Mouse (Mus musculus): ENCODE results near the gene Map2k4. TPM values are rescaled to one million over a fixed set of nuclear protein-coding genes. Genes with fewer than 3 reads are reported as not detected.

The Map2k4 gene
- total RNA-seq, 2 experiments from 2014 or later: 55.4 to 59.2 TPM

- no peak for DNase-seq (ENCODE audit: low spot score in 2 of 2)
Observed at GRCm38 (mm10) chr11:65776906-65777611, 11.0 kb downstream of the Map2k4 start.

GRCm38 (mm10) chr11:65773946-65774656, 14.0 kb downstream of the Map2k4 start:
- no peak for DNase-seq (ENCODE audit: low spot score in 2 of 2)

GRCm38 (mm10) chr11:65773535-65773934, 14.6 kb downstream of the Map2k4 start:
- DNase-seq (ENCODE audit: low spot score in 2 of 2): no peak

GRCm38 (mm10) chr11:65771546-65771945, 16.6 kb downstream of the Map2k4 start:
- no peak for DNase-seq (ENCODE audit: low spot score in 2 of 2)

- no peak for DNase-seq (ENCODE audit: low spot score in 2 of 2)
Observed at GRCm38 (mm10) chr11:65769990-65770389, 18.1 kb downstream of the Map2k4 start.

- DNase-seq (ENCODE audit: low spot score in 2 of 2): no peak
Observed at GRCm38 (mm10) chr11:65768445-65768844, 19.7 kb downstream of the Map2k4 start.

- DNase-seq (ENCODE audit: low spot score in 2 of 2): no peak
Observed at GRCm38 (mm10) chr11:65760912-65761311, 27.2 kb downstream of the Map2k4 start.

- no peak for DNase-seq (ENCODE audit: low spot score in 2 of 2)
Observed at GRCm38 (mm10) chr11:65759350-65759749, 28.7 kb downstream of the Map2k4 start.

- no peak for DNase-seq (ENCODE audit: low spot score in 2 of 2)
Observed at GRCm38 (mm10) chr11:65754161-65754560, 33.9 kb downstream of the Map2k4 start.

- DNase-seq (ENCODE audit: low spot score in 2 of 2): no peak
Observed at GRCm38 (mm10) chr11:65753593-65753992, 34.5 kb downstream of the Map2k4 start.

- no peak for DNase-seq (ENCODE audit: low spot score in 2 of 2)
Observed at GRCm38 (mm10) chr11:65750546-65750945, 37.6 kb downstream of the Map2k4 start.

GRCm38 (mm10) chr11:65747433-65747832, 40.7 kb downstream of the Map2k4 start:
- DNase-seq (ENCODE audit: low spot score in 2 of 2): no peak

- DNase-seq (ENCODE audit: low spot score in 2 of 2): no peak
Observed at GRCm38 (mm10) chr11:65745707-65746333, 42.3 kb downstream of the Map2k4 start.

GRCm38 (mm10) chr11:65743866-65744265, 44.2 kb downstream of the Map2k4 start:
- no peak for DNase-seq (ENCODE audit: low spot score in 2 of 2)

- no peak for DNase-seq (ENCODE audit: low spot score in 2 of 2)
Observed at GRCm38 (mm10) chr11:65740811-65741210, 47.3 kb downstream of the Map2k4 start.

GRCm38 (mm10) chr11:65740390-65740789, 47.7 kb downstream of the Map2k4 start:
- DNase-seq (ENCODE audit: low spot score in 2 of 2): no peak

- no peak for DNase-seq (ENCODE audit: low spot score in 2 of 2)
Observed at GRCm38 (mm10) chr11:65739880-65740279, 48.2 kb downstream of the Map2k4 start.

GRCm38 (mm10) chr11:65734656-65735055, 53.4 kb downstream of the Map2k4 start:
- no peak for DNase-seq (ENCODE audit: low spot score in 2 of 2)

- DNase-seq (ENCODE audit: low spot score in 2 of 2): no peak
Observed at GRCm38 (mm10) chr11:65729623-65730217, 58.4 kb downstream of the Map2k4 start.

- DNase-seq (ENCODE audit: low spot score in 2 of 2): peak in 1 of 2 experiments; percentile 31
Observed at GRCm38 (mm10) chr11:65728906-65729305, 59.2 kb downstream of the Map2k4 start.

GRCm38 (mm10) chr11:65723715-65724114, 64.4 kb downstream of the Map2k4 start:
- no peak for DNase-seq (ENCODE audit: low spot score in 2 of 2)

- DNase-seq (ENCODE audit: low spot score in 2 of 2): no peak
Observed at GRCm38 (mm10) chr11:65721615-65722014, 66.5 kb downstream of the Map2k4 start.

Data from adrenal gland, postnatal 4 days (tissue).